Mouse (Mus musculus) cerebellum, adult 11-12 months (tissue): Measurements from ENCODE around the gene Tor3a.
"Not testable (repeated sequence)": the region's sequence is repeated elsewhere in the genome, so short reads cannot be mapped to it uniquely, and the experiment has no call there.

Source experiments
- DNase-seq: peaks from one replicate; pipeline ENCODE4 v3.0.0; 2022

Gene Tor3a

DNA sequence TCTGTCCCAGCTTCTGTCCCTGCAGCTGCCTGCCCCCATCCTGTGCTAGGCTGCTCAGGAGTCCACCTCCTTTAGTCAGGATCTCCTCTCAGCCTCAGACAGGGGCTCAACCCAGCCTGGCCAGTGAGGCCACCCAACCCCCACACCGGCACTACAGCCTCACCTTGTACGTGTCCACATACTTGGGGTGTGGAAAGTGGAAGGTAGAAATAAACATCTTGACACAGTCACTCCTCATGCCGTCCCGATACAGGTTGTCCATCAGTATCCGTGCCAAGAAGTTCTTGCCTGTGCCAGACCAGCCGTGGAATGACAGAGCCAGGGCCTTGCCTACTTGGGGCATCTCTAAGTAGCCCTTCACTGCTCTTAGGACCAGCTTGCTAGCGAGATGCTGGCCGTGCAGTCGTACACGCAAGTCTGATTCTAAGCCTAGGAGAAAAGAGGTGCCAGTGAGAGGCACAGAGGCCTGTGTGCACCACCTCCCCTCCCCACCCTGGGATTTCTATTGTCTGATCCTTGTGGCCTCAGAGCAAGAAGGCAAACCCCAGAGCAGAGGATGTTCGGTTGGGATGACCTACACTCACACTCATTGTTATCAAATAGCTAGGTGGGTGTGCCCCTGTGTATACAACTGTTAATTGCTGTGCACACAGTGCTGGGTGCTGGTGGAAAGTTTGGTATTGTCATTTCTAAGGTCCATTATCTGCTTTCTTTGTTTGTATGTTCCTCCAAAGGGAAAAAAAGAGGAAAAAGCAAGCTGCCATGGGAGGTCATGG lies 4.8 kb downstream of the Tor3a start:
- no peak for DNase-seq

DNA sequence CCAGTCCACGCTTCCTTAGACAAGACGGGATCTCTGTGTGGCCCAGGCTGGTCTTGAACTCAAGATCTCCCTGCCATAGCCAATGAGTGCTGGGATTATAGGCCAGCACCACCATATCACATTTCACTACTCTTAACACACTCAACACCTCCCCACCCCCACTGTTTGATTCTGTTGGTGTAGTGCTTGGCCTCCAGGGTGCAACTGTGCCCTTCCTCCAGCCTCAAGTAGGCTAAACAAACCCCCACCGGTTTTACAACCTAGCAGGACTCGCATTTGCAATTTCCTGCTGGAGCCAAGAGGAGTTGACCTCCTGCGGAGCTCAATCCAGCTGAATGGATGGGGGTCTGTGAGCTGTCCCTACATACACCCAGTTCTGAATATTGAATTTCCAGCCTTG lies 5.6 kb downstream of the Tor3a start:
- DNase-seq: no peak

DNA sequence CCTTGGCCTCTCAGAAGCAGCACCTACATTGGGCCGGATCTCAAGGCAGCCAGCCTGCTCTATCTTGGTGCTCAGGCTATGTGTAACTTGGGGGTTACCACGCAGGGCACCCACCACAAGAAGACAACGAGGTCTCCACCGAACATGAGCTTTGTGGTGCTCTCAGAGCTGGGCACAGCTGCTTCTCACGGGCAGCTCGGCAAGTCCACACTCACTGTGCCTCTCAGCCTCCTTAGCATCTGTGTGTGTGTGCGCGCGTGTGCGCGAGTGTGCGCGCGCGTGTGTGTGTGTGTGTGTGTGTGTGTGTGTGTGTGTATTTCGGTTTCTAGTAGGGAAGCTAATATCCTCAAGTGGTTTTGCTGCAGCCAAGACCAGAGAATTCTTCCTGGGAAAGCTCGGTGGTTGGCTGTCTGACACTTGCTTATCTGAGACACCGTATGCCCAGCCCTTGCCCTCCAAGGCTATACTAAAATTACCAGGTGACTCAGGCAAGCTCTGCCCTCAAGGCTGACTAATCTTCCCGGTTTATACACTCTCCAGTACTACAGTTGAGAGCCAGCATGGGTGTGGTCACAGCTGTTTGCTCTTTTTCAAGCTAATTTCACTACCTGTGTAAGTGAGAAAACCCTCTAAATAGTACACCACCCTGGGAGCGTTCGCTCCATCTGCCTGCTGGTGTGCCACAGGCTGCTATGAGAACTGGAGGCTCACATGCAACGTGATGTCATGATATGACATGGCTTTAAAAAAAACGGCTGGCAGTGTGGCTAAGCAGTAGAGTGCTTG lies 6.8 kb downstream of the Tor3a start:
- DNase-seq: no peak

DNA sequence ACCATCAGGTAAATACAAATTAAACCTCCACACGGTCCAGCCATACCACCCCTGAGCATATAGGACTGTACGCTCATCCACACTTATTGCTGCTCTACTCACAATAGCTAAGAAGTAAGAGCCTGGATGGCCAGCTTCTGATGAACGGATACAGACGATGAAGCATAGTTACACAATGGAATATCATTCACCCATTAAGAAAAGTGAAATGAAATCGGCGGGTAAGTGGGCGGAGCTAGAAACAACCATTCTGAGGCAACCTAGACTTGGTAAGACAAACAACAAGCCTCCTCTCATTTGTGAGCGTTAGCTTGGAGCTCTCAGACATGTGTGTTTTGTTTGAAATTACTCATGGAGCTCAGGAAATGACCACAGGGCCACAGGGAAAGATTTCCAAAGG lies 8.4 kb downstream of the Tor3a start:
- DNase-seq: no peak

DNA sequence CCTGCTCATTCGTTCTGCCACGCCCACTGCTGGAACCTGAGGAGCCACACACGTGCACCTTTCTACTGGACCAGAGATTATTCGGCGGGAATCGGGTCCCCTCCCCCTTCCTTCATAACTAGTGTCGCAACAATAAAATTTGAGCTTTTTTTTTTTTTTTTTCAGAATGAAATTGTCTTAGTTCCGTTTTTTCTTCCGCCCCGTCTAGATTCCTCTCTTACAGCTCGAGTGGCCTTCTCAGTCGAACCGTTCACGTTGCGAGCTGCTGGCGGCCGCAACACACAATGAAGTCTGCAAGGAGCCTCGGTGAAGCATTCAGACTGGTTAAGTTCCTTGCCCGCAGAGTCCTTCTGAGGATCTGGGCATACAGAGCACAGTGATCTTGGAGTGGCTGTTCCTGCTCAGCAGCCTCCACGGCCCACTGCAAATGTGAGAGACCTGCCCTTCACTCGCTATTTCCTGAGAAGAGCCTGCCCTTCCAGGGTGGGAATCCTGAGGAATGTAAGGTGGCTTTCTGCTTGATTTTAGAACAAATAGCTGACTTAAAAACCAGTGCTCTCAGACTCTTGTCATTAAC lies 13.4 kb downstream of the Tor3a start:
- not testable (repeated sequence) for DNase-seq

DNA sequence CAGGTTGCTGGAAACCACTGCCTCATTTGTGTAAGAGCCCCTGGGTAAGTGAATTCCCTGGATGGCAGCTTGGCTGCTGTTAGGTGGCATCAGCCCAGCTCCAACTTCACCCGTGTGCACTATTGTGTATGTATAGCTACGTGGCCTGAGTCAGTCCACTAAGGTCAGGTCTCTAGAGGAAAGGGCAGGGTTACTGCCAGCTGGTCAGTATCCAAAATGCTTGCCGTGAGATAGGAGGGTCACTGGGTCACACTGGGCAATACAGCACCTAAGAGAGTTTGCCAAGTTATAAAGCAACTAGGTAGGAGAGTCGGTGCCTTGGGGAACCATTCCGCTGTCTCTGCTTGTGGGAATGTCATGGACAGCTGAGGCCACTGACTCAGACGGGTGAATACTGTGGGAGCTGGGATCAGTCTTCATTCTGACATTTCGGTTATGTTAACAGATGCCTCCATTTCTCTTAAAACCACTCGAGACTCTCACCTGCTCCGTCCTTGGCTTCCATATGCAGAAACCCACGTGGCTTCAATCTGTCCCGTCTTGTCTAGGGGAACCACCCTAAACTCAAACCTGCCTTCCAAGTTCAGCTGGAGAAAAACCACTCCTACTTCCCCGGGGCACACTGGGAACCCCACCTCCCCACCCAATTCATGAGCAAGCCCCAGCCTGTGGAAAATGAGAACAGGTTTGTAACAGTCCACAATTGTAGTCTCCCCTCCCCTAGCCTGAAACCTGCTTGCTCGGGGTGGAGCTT lies 14.1 kb downstream of the Tor3a start:
- DNase-seq: no peak

DNA sequence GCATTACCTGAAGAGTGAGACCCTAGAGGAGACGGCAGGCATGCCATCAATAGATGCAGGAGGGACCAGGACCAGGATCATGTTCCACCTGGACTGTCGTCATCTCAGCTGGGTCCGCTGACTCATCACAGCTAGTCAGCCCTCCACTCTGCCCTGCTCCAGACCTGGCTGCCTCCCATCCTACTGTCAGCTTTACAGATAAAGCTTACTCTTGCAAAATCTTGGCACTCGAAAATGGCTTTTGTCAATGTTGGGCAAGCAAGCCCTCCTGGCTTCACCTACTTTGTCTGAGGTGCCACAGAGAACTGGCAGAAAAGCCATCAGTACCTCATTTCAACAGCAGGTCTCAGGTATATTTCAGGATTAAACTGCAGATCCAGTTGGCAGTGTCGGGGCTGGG lies 15.5 kb downstream of the Tor3a start:
- DNase-seq: peak; percentile 77

DNA sequence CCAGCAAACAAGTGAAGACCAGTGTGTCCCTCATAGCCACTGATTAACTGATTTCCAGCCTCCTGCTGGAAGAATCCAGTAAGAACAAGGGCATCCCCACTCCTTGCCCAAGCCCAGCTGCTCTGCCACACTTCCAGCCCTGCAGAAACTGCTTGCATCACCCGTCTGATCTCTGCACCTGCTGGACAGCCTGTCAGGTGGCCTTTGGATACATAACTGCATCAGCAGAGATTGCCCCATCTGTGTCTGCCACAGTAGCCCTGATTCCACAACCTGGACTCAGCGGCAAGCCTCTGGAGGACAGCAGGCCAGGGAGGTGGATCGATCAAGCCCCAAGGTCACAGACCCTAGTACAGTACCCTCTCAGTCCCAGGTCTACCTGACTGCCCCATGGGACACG lies 16.6 kb downstream of the Tor3a start:
- no peak for DNase-seq

DNA sequence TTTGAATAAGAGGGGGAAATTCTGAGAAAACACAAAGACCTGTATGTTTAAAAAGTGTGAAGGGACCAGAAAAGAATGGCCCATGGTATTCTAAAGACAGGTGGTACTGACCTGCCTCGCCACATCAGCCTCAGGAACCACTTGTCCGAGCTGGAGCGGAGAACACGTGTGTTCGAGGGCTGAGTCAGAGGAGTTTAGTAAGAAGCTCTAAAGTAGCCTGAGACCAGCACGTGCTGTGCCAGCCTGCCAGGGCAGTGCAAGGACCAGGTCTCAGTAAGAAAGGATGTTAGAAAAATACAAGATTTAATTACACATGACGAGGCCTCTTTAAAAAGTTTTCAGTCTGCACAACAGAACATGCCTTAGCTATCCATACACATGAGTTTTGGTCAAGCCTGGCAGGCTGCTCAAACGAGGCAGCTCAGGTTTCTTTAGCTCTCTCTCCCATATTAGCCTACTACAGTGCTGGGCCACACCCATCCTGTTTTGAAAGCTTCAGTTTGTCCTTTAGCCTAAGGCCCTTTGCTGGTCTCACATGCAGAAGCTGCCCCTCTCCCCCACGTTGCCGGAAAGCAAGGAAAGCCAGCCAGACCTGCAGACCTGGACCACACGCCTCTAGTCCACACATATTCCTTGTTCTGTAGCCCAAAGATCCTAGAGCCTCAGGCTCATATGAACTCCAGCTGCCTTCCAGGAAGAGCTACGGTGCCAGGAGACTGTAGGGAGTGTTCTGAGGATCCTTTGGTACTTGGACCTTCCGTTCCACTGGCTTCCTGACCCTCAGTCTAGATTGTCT lies 19.2 kb downstream of the Tor3a start:
- DNase-seq: no peak

DNA sequence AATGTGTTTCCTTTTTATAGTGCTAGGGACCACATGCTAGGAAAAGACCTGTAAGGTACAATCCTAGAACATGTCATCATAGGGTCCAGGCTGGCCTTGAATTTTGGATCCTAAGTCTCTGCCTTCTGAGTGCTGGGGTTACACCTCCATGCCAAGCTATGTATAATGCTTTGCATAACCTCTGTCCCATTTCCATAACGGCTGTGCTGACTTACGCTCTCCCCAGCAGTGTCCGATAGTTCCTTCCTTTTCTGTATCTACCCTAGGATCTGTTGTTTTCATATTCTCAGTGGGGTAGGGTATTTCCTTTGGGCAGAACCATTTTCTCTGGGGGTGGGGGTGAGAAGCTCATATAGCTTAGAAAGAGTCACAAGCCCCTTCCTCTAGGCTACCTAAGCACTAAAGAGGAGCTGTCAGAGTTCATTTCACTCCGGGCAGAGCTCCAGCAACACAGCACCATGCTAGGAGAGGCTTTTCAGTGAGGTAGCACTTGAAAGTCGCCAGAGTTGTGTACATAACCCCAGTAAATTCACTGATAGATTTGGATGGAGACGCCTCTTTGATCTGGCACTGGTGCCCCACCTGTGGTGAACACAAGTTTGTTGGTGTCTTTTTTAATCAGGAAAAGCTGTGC lies 21.9 kb downstream of the Tor3a start:
- no peak for DNase-seq

DNA sequence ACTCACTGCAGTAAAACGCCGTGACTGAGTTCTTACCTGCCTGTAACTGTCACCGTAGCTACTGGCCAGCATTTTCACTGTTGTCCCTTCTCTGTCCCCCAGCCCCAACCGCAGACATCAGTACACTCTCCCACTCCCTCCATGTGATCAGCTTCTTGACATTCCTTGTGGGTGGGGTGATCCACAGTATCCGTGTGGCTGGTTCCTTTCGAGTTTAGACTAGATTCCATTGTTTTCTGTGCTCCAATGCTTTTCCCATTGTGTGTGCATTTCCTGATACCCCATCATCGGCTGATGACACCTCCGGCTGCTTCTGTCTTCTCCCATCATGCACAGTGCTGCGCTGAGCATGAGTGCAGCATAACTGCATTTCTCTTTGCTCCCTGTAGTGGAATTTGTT lies 23.5 kb downstream of the Tor3a start:
- DNase-seq: no peak

DNA sequence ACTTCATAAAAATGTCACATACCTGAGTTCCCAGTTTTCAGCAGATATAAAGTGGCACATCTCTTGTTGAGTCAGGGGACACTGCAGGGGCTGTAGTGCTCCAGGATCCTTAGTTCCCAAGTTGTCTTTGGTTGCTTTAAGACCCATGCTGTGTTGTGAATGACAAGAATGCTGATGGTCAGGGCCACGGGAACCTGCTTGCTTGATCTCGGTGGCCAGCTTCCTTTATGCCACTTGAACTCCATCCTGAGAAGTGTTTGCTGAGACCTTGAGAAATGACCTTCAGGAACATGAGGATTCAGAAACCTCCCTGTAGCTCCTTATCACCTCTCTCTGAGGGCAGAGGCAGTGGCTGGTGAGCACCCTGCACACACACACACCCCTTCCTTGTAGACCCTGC lies 25.5 kb downstream of the Tor3a start:
- DNase-seq: no peak

DNA sequence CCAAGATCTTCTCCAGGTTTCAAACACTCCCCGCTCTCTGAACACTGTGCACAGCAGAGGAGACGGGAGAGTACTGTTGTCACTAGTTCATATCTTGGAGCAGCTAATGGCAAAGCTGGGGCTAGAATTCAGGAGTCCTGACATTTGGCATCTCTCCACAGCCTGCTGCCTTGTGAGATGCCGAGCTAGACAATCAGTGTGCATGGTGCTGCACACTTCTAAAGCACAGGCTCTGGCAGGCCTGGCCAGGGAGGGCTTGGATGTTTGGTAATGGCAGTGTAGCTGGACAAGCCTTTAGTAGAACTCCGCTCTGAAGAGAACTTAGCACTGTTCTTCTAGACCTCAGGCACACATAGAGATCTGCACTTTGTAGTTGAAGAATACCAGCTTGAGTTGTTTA lies 28.2 kb downstream of the Tor3a start:
- peak; percentile 65 for DNase-seq

DNA sequence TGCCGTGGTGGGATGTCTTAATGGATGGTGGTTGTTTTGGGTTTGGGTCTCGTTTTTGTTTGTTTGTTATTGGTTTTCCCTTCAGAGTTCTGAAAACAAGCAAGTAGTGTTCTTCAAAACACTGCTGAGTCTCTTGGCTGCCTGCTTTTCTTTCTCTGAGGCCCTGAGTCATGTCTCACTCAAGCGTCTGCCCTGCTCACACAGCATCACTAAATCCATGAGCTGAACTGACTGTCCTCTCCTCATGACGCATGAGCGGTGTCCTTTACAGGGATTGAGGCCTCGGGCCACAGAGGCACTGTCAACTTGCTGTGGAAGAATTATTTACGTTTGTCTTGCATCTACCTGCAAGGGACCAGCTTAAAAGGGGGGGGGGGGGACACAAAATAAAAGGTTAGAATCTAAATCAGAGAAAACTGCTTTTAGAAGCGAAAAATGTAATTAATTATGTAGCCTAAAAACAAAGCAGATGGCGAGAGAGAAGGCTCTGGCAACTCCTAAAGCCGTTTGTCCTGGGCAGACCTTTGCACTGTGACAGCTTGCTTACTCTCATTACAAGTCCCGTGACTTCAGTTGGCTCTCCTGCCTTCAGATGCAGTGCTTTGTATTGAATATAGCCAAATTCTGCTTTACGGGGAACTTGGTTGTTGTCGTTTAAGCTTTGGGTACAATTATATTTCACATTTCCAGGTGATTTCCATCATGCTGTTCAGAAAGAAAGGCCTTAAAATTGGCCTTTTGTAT lies 29.2 kb downstream of the Tor3a start:
- DNase-seq: peak; percentile 62

DNA sequence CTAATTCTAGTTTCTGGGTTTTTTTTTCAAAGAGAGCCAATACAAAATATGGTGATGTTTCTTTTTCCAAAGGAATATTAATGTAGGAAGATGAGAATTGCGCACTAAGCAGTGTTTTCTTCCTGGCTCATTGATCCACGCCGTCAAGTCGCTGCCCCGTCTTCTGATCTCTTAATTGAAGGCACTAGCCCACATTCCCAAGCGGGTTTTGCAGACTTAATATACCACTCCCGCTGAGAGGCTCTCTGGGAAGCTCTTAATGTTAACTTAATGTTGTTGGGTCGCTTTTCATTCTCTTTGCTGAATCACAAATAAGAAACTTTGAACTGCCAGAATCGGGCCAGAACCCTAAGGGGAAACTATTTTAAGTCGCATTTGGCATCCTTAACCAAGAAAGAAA lies 30.1 kb downstream of the Tor3a start:
- DNase-seq: no peak

DNA sequence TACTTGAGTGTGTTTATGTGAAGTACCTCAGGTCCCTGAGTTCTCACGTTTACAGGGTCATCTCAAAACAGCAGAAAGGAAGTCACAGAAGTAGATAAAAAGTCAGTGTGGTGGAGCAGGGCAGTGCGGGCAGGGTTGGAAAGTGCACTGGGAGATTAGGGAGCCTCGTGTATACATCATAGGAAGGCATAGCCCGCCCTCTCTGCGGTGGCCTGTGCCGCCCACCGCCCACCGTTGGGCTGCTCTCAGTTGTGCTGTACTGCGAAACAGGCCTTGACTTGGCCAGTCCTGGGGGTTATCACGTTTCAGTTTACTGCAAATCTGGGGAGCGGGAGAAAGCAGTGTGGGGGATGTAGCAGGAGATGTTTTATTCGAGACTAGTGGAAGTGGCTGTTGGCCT lies 31.3 kb downstream of the Tor3a start:
- no peak for DNase-seq

DNA sequence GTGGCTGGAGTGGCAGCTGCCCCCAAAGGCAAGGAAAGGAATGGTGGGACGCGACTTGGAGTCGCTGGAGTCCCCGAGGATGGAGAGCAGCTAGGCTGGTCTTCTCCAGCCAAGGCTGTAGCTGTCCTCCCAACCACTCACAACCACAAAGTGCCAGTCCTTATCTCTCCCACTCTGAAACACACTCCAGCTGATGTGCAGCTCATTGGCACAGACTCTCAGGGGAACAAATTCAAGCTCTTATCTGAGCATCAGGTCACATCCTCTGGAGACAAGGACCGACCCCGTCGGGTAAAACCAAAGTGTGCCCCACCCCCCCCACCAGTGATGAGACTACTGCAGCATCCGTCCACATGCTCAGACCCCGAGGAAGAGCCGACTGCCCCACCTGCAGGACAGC lies 32.3 kb downstream of the Tor3a start:
- DNase-seq: no peak

DNA sequence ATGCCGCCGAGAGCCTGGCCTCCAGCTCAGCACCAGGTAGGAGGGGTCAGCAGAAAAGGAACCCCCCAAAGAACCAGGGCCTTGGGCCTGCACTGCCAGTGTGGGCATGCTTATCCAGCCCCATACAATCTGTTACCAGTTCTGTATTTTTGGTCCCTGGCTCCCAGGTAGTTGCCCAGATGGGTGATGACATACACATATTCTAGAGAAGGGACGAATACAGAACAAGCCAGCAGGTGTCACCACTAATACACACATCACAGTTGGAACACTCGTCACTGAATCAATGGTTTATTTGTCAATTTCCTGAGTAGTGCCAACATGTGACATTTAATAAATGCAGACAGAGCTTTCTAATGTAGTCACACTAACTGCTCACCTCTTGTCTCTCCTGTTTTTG lies 33.6 kb downstream of the Tor3a start:
- DNase-seq: no peak

DNA sequence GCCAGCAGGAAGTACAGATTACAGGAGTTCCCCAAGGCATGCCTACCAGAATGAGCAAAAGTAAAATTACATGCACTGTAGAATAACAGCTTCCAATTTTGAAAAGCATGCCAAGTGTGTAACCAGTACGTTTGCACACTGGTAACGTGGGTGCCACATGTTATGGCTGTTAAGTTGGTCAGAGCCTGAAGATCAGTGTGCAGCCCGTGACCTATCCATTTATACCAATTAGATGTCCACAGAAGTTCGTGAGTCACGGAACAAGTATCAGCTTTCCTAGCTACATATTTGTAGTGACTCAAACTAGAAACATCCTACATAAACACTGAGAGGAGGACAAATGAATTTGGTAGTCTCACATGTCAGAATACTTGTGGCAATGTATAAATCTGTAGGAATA lies 34.7 kb downstream of the Tor3a start:
- DNase-seq: no peak

DNA sequence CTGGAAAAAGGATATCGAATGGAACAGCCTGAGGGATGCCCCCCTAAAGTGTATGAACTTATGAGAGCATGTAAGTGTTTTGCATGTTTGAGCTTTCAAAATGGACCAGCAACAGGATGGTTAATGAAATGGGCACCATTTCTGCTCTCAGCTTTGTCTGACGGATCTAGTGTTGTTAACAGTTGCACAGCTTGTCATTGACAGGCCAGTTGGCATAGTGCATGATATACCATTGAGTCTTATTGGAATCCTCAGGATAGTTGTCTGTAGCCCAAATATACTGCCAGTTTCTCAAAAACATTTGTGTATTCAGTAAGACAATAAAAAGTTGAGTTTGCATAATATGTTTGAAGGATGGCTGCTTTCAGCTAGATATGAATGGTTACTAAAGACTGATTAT lies 39.0 kb downstream of the Tor3a start:
- DNase-seq: no peak

DNA sequence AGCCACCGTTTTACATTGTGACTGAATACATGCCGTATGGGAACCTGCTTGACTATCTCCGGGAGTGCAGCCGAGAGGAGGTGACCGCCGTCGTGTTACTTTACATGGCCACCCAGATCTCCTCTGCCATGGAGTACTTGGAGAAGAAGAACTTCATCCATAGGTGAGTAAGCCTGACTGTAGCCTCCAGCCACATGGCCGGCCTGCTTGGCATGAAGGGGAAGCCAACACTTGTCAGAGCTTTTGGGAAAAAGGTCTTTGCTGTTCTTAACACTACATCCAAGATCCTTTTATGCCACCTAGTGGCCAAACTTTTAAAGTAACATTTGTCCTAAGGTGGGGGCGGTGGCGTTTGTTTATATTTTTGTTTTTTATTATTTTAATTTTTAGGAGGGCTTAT lies 41.1 kb downstream of the Tor3a start:
- no peak for DNase-seq
